Mouse (Mus musculus) ES-E14 (cell line): ENCODE measurements at regions not wholly inside any gene's neighbourhood (a gene's known extent, or its start where the extent isn't known, plus 50 kb on each side); places are given as distances from the start of the nearest gene placed in this dataset.

Experiments used
- DNase-seq: peaks from one replicate; pipeline ENCODE4 v3.0.0-alpha.2; 2013; ENCODE audit warnings: low read depth, low spot score
- H3K27ac ChIP-seq: 2 replicates; pipeline ENCODE4 v1.5.1; 2012; ENCODE audit warnings: low read depth, mild to moderate bottlenecking, low read length, moderate library complexity, mixed read lengths; ENCODE audit not compliant: poor library complexity, insufficient read depth, severe bottlenecking
- H3K36me3 ChIP-seq: 2 replicates; pipeline ENCODE4 v1.6.1; 2012; ENCODE audit warnings: mild to moderate bottlenecking, low read length, moderate library complexity, mixed read lengths; ENCODE audit not compliant: control insufficient read depth, poor library complexity, insufficient read depth, severe bottlenecking
- H3K4me1 ChIP-seq, 2 experiments: fragments of 150-350 bp in 1 of 2; sonication (generic) in 1 of 2; 2 replicates each; pipeline ENCODE4 v1.6.1; 2012; ENCODE audit warnings: low read length in 2 of 2, mild to moderate bottlenecking in 1 of 2, mixed read lengths in 1 of 2; ENCODE audit not compliant: control insufficient read depth in 2 of 2, insufficient read depth in 2 of 2, poor library complexity in 1 of 2
- H3K4me3 ChIP-seq, 2 experiments: fragments of 150-350 bp in 1 of 2; sonication (generic) in 1 of 2; 2 replicates each; pipeline ENCODE4 v1.5.1; 2012; ENCODE audit warnings: low read length in 2 of 2, low read depth in 1 of 2, mild to moderate bottlenecking in 1 of 2, mixed read lengths in 1 of 2; ENCODE audit not compliant: insufficient read depth in 1 of 2, poor library complexity in 1 of 2, severe bottlenecking in 1 of 2
- H3K9ac ChIP-seq: 2 replicates; pipeline ENCODE4 v1.6.1; 2012; ENCODE audit warnings: low read depth, mild to moderate bottlenecking, low read length, mixed read lengths; ENCODE audit not compliant: poor library complexity, insufficient read depth, severe bottlenecking
- H3K9me3 ChIP-seq: fragments of 150-350 bp; sonication (generic); 2 replicates; pipeline ENCODE4 v1.6.1; 2012; ENCODE audit warnings: low read depth, mild to moderate bottlenecking, low read length; ENCODE audit not compliant: control insufficient read depth, insufficient read depth
- CHD2 ChIP-seq: IDR thresholded peaks from 2 replicates; pipeline ENCODE4 v1.6.1; 2014; ENCODE audit warnings: mild to moderate bottlenecking, low read depth, low read length, inconsistent platforms
- HCFC1 ChIP-seq: IDR thresholded peaks from 2 replicates; pipeline ENCODE4 v1.6.1; 2012; ENCODE audit warnings: low read length, inconsistent platforms, borderline replicate concordance; ENCODE audit not compliant: insufficient read depth
- MAFK ChIP-seq: IDR thresholded peaks from 2 replicates; pipeline ENCODE4 v1.6.1; 2014; ENCODE audit warnings: mild to moderate bottlenecking, low read depth, low read length, inconsistent platforms; ENCODE audit not compliant: insufficient read depth
- ZC3H11A ChIP-seq: IDR thresholded peaks from 2 replicates; pipeline ENCODE4 v1.6.1; 2012; ENCODE audit warnings: low read depth, mild to moderate bottlenecking, inconsistent platforms, low read length, borderline replicate concordance
- ZNF384 ChIP-seq: IDR thresholded peaks from 2 replicates; pipeline ENCODE4 v1.6.1; 2012; ENCODE audit warnings: low read depth, low read length, inconsistent platforms
- in situ Hi-C, 2 experiments: fragments of 600-800 bp; cut with MboI; formaldehyde crosslinking; loops; one replicate each; pipeline ENCODE4 v1.15.1; 2025; ENCODE audit warnings: low sequenced_read_pairs in 2 of 2, inconsistent platforms in 1 of 2; ENCODE audit not compliant: unreplicated experiment in 2 of 2

DNA sequence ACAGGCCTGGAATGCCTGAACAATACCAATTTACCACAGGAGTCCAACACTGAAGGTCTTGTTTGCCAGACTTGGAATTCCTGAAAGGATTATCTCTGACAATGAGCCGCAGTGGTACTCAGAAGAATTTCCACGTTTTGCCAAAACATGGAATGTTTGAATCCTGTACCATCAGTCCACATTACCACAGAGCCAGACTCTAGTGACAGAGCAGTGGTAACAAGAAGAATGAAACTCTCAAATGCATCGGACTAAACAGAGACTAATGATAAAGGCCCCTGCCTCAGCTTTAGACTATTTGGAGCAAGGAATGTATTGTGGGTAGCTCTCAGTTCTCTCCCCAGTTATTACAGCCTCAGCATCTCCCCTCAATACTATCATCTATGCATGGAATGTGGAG, 109.9 kb upstream of the Cop1 start:
- DNase-seq = no peak
- in situ Hi-C loops = no loop called here
- H3K4me1 ChIP-seq = no peaks in the 10 kb centered on the region
- no peak overlapping the region for H3K27ac ChIP-seq
- no peak overlapping the region for H3K4me3 ChIP-seq
- TF ChIP-seq ZNF384 (no peak), CHD2 (no peak), ZC3H11A (no peak), HCFC1 (no peak), MAFK (no peak)
- no peak overlapping the region for H3K9ac ChIP-seq
- H3K9me3 ChIP-seq = no peaks in the 10 kb centered on the region
- no peaks in the 10 kb centered on the region for H3K36me3 ChIP-seq

- no peaks in the 10 kb centered on the region for H3K4me1 ChIP-seq
- H3K27ac ChIP-seq = no peak overlapping the region
- in situ Hi-C loops = no loop called here
- H3K36me3 ChIP-seq = no peaks in the 10 kb centered on the region
- H3K9me3 ChIP-seq = no peaks in the 10 kb centered on the region
- H3K9ac ChIP-seq = no peak overlapping the region
- no peak overlapping the region for H3K4me3 ChIP-seq
- no peak for DNase-seq
- no peak for TF ChIP-seq MAFK
- no peak for TF ChIP-seq CHD2
- TF ChIP-seq ZC3H11A = no peak
- no peak for TF ChIP-seq HCFC1
- no peak for TF ChIP-seq ZNF384
These were observed 107.2 kb upstream of the Cop1 start for GRCm38 (mm10) chr1:159124874-159125273.

- Histone ChIP-seq H3K36me3 (no peaks in the 10 kb centered on the region), H3K4me3 (no peak overlapping the region), H3K9ac (no peak overlapping the region), H3K4me1 (no peaks in the 10 kb centered on the region), H3K9me3 (no peaks in the 10 kb centered on the region), H3K27ac (no peak overlapping the region)
- no peak for TF ChIP-seq ZNF384
- TF ChIP-seq CHD2 = no peak
- TF ChIP-seq HCFC1 = no peak
- TF ChIP-seq ZC3H11A = peak; percentile 61; the same call in 1 of the 2 replicates
- TF ChIP-seq MAFK = no peak
- in situ Hi-C loops = loop anchor here in 1 of 2 experiments (5.0 to 10.0 kb wide), 2 partner anchors 190 to 463 kb away; no protein-coding TSS in a partner anchor
- peak; percentile 60 for DNase-seq
These were observed 96.8 kb upstream of the Cop1 start for GRCm38 (mm10) chr1:159135301-159135700.

- no peak for DNase-seq
- TF ChIP-seq MAFK (no peak), ZC3H11A (no peak), HCFC1 (no peak), ZNF384 (no peak), CHD2 (no peak)
These were observed 84.2 kb upstream of the Cop1 start for GRCm38 (mm10) chr1:159147788-159148497.

More at GRCm38 (mm10) chr1:159147788-159148497, 84.2 kb upstream of the Cop1 start:
- Histone ChIP-seq H3K4me1 (peaks cover 0 to 4% of the 10 kb centered on the region in 2 experiments; a peak in 1 of 4 replicates), H3K36me3 (no peaks in the 10 kb centered on the region), H3K27ac (no peak overlapping the region), H3K9me3 (no peaks in the 10 kb centered on the region), H3K4me3 (no peak overlapping the region), H3K9ac (no peak overlapping the region)
- in situ Hi-C loops = no loop called here
